Mouse (Mus musculus) cortical plate, adult 2 months (tissue): ENCODE measurements around the gene Abcc3. TPM values are rescaled to one million over a fixed set of nuclear protein-coding genes. Genes with fewer than 3 reads are reported as not detected.

ENCODE experiments used
- H3K27ac ChIP-seq: fragments of 200-500 bp; 2 replicates; pipeline ENCODE4 v1.5.1; 2012; ENCODE audit warnings: low read length, control low read depth, inconsistent platforms; ENCODE audit not compliant: insufficient read depth
- H3K4me1 ChIP-seq: fragments of 200-500 bp; 2 replicates; pipeline ENCODE4 v1.6.1; 2011; ENCODE audit warnings: low read length; ENCODE audit not compliant: control insufficient read depth, insufficient read depth
- H3K4me3 ChIP-seq: fragments of 200-500 bp; 2 replicates; pipeline ENCODE4 v1.5.1; 2011; ENCODE audit warnings: mild to moderate bottlenecking, low read length, control low read depth; ENCODE audit not compliant: insufficient read depth
- CTCF ChIP-seq: fragments of 200-500 bp; IDR thresholded peaks from 2 replicates; pipeline ENCODE4 v1.5.1; 2011; ENCODE audit warnings: mild to moderate bottlenecking, control low read depth, low read length; ENCODE audit not compliant: insufficient read depth; ENCODE audit errors: extremely low read depth
- POLR2A ChIP-seq: fragments of 200-500 bp; IDR thresholded peaks from 2 replicates; pipeline ENCODE4 v1.6.1; 2011; ENCODE audit warnings: mild to moderate bottlenecking, low read length, control low read depth; ENCODE audit not compliant: insufficient read depth; ENCODE audit errors: extremely low read depth
- polyA plus RNA-seq: library from polyadenylated mRNA; depleted of rRNA; stranded (reverse); fragments of >200 nt; gene quantifications from 2 replicates; pipeline ENCODE4 v1.2.3, GENCODE M21; 2012; rRNA removed

The Abcc3 gene
- polyA plus RNA-seq, 1 experiment, result 1.6 TPM

GRCm38 (mm10) chr11:94320969-94321930 lies 71.5 kb downstream of the Abcc3 start:
- peak overlapping the region; percentile 98 for H3K27ac ChIP-seq
- H3K4me3 ChIP-seq, result peak overlapping the region; percentile 88
- peaks cover 3% of the 10 kb centered on the region; the same call in 1 of the 2 replicates for H3K4me1 ChIP-seq
- TF ChIP-seq CTCF (no peak), POLR2A (no peak)

- Histone ChIP-seq H3K4me1 (peaks cover 8% of the 10 kb centered on the region), H3K4me3 (no peak overlapping the region), H3K27ac (no peak overlapping the region)
- no peak for TF ChIP-seq CTCF
- no peak for TF ChIP-seq POLR2A
Measured at GRCm38 (mm10) chr11:94318056-94318455, 74.7 kb downstream of the Abcc3 start.

DNA sequence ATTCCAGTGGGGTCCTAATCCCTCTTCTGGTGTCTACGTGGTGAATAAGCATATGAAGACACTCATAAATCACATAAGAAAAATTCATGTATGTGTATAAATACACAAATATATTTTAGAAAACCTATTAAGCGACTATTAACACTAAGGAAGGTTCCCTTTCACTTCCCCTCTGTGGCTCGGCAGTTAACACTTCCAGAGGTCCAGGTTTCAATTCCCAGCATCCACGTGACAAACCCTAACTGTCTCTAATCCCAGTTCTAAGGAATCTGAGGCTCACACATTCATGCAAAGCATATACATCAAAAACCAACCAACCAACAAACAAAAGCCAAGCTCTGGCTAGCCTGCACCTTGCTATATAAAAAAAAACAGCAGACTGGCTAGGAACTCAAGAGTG lies 75.3 kb downstream of the Abcc3 start:
- no peak overlapping the region for H3K4me3 ChIP-seq
- peaks cover 8% of the 10 kb centered on the region for H3K4me1 ChIP-seq
- TF ChIP-seq CTCF, result no peak
- TF ChIP-seq POLR2A, result no peak
- H3K27ac ChIP-seq, result no peak overlapping the region

GRCm38 (mm10) chr11:94317014-94317413 lies 75.8 kb downstream of the Abcc3 start:
- peaks cover 8% of the 10 kb centered on the region for H3K4me1 ChIP-seq
- H3K4me3 ChIP-seq, result no peak overlapping the region
- no peak overlapping the region for H3K27ac ChIP-seq
- TF ChIP-seq CTCF (no peak), POLR2A (no peak)

DNA sequence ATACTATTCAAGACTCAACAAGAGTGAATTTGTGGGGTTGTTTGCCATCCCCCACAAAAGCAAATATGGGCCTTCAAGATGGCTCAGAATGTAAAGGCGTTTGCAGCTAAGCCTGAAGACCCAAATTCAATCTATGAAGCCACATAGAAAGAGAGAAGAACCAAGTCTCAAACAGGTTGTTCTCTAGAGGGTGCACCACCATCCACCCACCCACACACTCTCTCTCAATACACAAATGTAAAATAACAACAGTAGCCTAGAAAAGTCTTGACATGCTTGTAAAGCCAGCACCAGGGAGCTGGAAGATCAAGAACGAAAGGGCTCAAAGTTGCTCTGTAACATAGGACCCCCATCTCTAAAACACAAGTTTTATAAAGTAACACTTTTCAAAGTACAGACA lies 76.3 kb downstream of the Abcc3 start:
- Histone ChIP-seq H3K4me1 (peaks cover 9% of the 10 kb centered on the region), H3K27ac (no peak overlapping the region), H3K4me3 (no peak overlapping the region)
- TF ChIP-seq POLR2A, result no peak
- TF ChIP-seq CTCF, result no peak

- TF ChIP-seq CTCF (no peak), POLR2A (no peak)
- Histone ChIP-seq H3K27ac (no peak overlapping the region), H3K4me3 (no peak overlapping the region), H3K4me1 (peaks cover 9% of the 10 kb centered on the region)
Measured at GRCm38 (mm10) chr11:94315308-94315707, 77.5 kb downstream of the Abcc3 start.

DNA sequence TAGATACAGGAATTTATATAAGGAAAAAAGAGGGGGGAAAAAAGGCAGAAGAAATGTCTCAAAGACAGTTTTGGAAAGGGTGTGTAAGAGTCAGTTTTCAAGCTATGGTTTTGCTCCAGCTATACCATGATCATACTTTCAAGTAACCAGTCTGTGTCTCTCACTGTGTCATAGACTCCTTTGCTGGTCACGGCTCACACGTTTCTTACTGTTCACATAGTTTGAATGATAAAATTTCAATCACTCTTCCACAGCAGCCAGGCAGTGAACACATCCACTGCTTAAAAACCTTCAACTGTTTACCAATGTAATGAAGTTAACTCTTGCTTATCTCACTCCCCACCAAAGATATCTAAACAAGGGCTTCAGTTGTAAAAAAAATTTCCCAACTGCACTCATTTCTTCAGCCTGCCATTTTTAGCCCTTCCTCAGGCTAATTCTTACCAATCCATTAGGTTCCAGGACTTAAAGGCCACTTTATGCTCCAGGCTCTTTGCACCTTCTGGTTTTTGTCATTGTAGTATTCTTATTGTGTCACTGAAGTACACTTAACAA lies 78.6 kb downstream of the Abcc3 start:
- TF ChIP-seq POLR2A (no peak), CTCF (no peak)
- Histone ChIP-seq H3K27ac (no peak overlapping the region), H3K4me3 (no peak overlapping the region), H3K4me1 (peaks cover 6% of the 10 kb centered on the region)

- no peak for TF ChIP-seq CTCF
- no peak for TF ChIP-seq POLR2A
- H3K4me1 ChIP-seq, result peaks cover 6% of the 10 kb centered on the region
Measured at GRCm38 (mm10) chr11:94312733-94313132, 80.1 kb downstream of the Abcc3 start.

DNA sequence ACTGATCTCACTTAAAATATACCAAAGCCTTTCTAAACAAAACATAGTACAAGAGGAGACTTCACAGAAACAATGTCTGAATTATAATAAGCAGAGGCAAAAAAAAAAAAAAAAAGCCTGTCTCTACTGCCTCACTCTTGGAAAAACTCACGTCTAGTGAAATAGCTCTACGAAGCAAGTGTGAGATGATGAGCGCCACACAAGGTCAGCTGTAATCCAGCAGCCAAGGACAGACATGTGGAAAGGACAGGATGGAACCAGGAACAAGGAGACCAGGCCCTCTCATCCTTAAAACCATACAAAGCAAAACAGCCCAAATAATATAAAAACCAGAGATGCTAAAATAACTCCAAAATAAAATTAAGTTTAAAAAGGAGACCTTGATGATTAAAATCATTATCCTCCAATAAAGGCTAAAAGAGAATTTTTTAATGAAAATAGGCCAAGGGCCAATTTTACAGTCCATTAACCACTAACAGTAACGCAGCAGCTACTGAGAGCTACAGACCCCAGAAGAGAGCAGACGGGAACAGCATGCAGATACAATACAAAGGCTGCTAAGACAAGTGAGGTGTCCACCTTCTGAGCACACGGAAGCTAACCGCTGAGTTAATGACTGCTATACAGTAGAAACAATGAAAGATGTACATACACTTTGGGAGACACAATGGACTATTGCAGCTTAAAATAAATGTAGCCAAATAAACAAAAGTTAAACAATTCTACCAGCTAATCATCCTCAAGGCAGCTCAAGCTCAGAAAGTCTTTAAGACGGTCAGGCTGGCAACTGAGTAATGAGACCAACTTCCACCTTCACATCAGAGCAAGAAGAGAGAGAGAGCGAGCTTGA lies 97.6 kb downstream of the Abcc3 start:
- no peak overlapping the region for H3K4me3 ChIP-seq
- no peak for TF ChIP-seq CTCF
- TF ChIP-seq POLR2A, result no peak
- no peaks in the 10 kb centered on the region for H3K4me1 ChIP-seq
- H3K27ac ChIP-seq, result no peak overlapping the region

More at GRCm38 (mm10) chr11:94312733-94313132, 80.1 kb downstream of the Abcc3 start:
- Histone ChIP-seq H3K27ac (no peak overlapping the region), H3K4me3 (no peak overlapping the region)

Other genes with a start within 250 kb of the Abcc3 start
- gene Tob1, start 181.5 kb downstream of the Abcc3 start, polyA plus RNA-seq, result 31.6 and 33.8 TPM in 2 replicates
- 1.1 and 1.3 TPM in 2 replicates for gene Wfikkn2, start 147.0 kb downstream of the Abcc3 start, polyA plus RNA-seq
- gene Gm21885, start 111.1 kb downstream of the Abcc3 start, polyA plus RNA-seq, result not detected in 2 replicates
- 138 and 160 TPM in 2 replicates for gene Luc7l3, start 71.0 kb downstream of the Abcc3 start, polyA plus RNA-seq
- gene Ankrd40, start 65.0 kb downstream of the Abcc3 start, polyA plus RNA-seq, result 160 and 165 TPM in 2 replicates
- 137 and 159 TPM in 2 replicates for gene Cacna1g, start 81.2 kb upstream of the Abcc3 start, polyA plus RNA-seq
- gene Spata20, start 93.2 kb upstream of the Abcc3 start, polyA plus RNA-seq, result 0.15 and 0.25 TPM in 2 replicates
- gene Epn3, start 107.0 kb upstream of the Abcc3 start, polyA plus RNA-seq, result 0.76 and 0.98 TPM in 2 replicates
- gene Mycbpap, start 128.7 kb upstream of the Abcc3 start, polyA plus RNA-seq, result 2.4 and 2.5 TPM in 2 replicates
- 16.9 and 18.3 TPM in 2 replicates for gene Rsad1, start 156.3 kb upstream of the Abcc3 start, polyA plus RNA-seq
- gene Chad, start 172.1 kb upstream of the Abcc3 start, polyA plus RNA-seq, result 0.08 and 0.15 TPM in 2 replicates
- gene Acsf2, start 208.9 kb upstream of the Abcc3 start, polyA plus RNA-seq, result 15.2 and 15.8 TPM in 2 replicates
- 70.9 and 71.8 TPM in 2 replicates for gene Lrrc59, start 236.8 kb upstream of the Abcc3 start, polyA plus RNA-seq